Comparison of ENCODE assay signal across 14 mouse cellular contexts in the genomic region with DNA sequence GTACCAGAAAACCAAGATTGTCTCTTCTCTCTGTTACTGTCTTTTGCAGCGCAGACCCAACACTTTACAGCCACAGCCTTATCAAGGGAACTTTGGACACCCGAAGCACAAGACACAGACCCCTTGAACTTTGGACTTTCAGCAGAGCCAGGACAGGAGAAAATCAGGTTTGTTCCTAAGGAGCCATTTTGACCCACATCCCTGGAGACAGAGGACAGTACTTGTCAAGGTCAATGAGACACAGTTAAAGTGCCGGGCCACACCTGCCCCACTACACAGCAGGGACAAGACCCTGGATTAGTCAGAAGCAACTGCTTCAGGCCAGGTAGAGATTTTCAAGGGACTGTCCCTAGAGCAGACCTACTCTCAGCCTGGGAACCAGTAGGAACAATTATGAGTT. TPM values are rescaled to one million over a fixed set of nuclear protein-coding genes. Genes with fewer than 3 reads are reported as not detected.
DNase-seq lines count a peak whose midpoint lies in the region; ATAC-seq and TF ChIP-seq lines count a peak whose summit lies in the region.
"Had no signal": no experiment of that assay in that cellular context is flagged by ENCODE, and none has a peak within 500 bp of the region (broad histone marks: within the 10 kb centered on the region; RNA-seq: fewer than 3 reads in every experiment).

No protein-coding gene starts in this region.

- no peaks in the 10 kb centered on the region for H3K27me3 ChIP-seq in forebrain, embryonic 13.5 days
- no peaks in the 10 kb centered on the region for H3K27me3 ChIP-seq in forebrain, embryonic 14.5 days (replicated peaks; ENCODE audit: control insufficient read depth, insufficient read depth, low read length)
- H3K27me3 ChIP-seq in kidney, embryonic 14.5 days (ENCODE audit: control insufficient read depth, insufficient read depth, low read length) = no peaks in the 10 kb centered on the region
- H3K27me3 ChIP-seq in ES-Bruce4 (ENCODE audit: control insufficient read depth, insufficient read depth, low read length, poor library complexity, severe bottlenecking) = no peaks in the 10 kb centered on the region
- H3K27me3 ChIP-seq in liver, embryonic 15.5 days = no peaks in the 10 kb centered on the region
- no peaks in the 10 kb centered on the region for H3K27me3 ChIP-seq in hindbrain, postnatal 0 days (ENCODE audit: insufficient read depth, low read length)
- H3K27me3 ChIP-seq: embryonic facial prominence, embryonic 12.5 days; neural tube, embryonic 13.5 days had no signal

- H3K4me3 ChIP-seq in forebrain, embryonic 13.5 days = no peak overlapping the region
- no peak overlapping the region for H3K4me3 ChIP-seq in forebrain, embryonic 14.5 days (ENCODE audit: low read depth, low read length)
- H3K4me3 ChIP-seq in kidney, embryonic 14.5 days (ENCODE audit: low read length) = no peak overlapping the region
- H3K4me3 ChIP-seq in ES-Bruce4 (ENCODE audit: low read depth, low read length) = no peak overlapping the region
- H3K4me3 ChIP-seq in liver, embryonic 15.5 days (replicated peaks) = no peak overlapping the region
- no peak overlapping the region for H3K4me3 ChIP-seq in hindbrain, postnatal 0 days (ENCODE audit: low read length)
- H3K4me3 ChIP-seq: embryonic facial prominence, embryonic 12.5 days; layer of hippocampus, adult 2 months; neural tube, embryonic 13.5 days had no signal

- no peak for TF ChIP-seq POLR2A in ES-Bruce4 (IDR thresholded peaks at IDR 0.05; ENCODE audit: insufficient read depth, low read length)

- no peaks in the 10 kb centered on the region for H3K36me3 ChIP-seq in forebrain, embryonic 13.5 days (ENCODE audit: poor library complexity, severe bottlenecking)
- no peaks in the 10 kb centered on the region for H3K36me3 ChIP-seq in forebrain, embryonic 14.5 days (ENCODE audit: control insufficient read depth, insufficient read depth, low read length)
- H3K36me3 ChIP-seq in kidney, embryonic 14.5 days (ENCODE audit: control insufficient read depth, insufficient read depth, low read length) = no peaks in the 10 kb centered on the region; the same call in 1 of the 2 replicates
- H3K36me3 ChIP-seq in ES-Bruce4 (ENCODE audit: control insufficient read depth, insufficient read depth, low read length, poor library complexity, severe bottlenecking) = peaks cover 5% of the 10 kb centered on the region; the same call in 1 of the 2 replicates
- peaks cover 55% of the 10 kb centered on the region for H3K36me3 ChIP-seq in liver, embryonic 15.5 days (replicated peaks)
- no peaks in the 10 kb centered on the region for H3K36me3 ChIP-seq in hindbrain, postnatal 0 days (ENCODE audit: insufficient read depth, low read length)
- H3K36me3 ChIP-seq: embryonic facial prominence, embryonic 12.5 days; neural tube, embryonic 13.5 days had no signal

- 0 out of 2 replicates have a peak, but pooled peaks have one; percentile 52 for TF ChIP-seq EP300 in ES-Bruce4 (IDR thresholded peaks at IDR 0.05; ENCODE audit: insufficient read depth, low read depth, low read length)

- WGBS in forebrain, embryonic 13.5 days = 90% methylated on average over 3 of the region's 3 CpGs
- 90% methylated on average over 3 of the region's 3 CpGs for WGBS in forebrain, embryonic 14.5 days
- WGBS in kidney, embryonic 14.5 days = 82% methylated on average over 3 of the region's 3 CpGs
- 58% methylated on average over 3 of the region's 3 CpGs for WGBS in liver, embryonic 15.5 days (ENCODE audit: insufficient replicate concordance)
- WGBS in hindbrain, postnatal 0 days = 88% methylated on average over 3 of the region's 3 CpGs

- peaks cover 16% of the 10 kb centered on the region; the same call in 1 of the 2 replicates for H3K4me1 ChIP-seq in forebrain, embryonic 13.5 days
- no peaks in the 10 kb centered on the region for H3K4me1 ChIP-seq in forebrain, embryonic 14.5 days (ENCODE audit: control insufficient read depth, insufficient read depth, low read length)
- H3K4me1 ChIP-seq in kidney, embryonic 14.5 days (ENCODE audit: control insufficient read depth, insufficient read depth, low read length) = peaks cover 48% of the 10 kb centered on the region
- H3K4me1 ChIP-seq in ES-Bruce4 (ENCODE audit: control insufficient read depth, insufficient read depth, low read length) = peaks cover 12% of the 10 kb centered on the region
- H3K4me1 ChIP-seq in liver, embryonic 15.5 days (replicated peaks) = peaks cover 92% of the 10 kb centered on the region
- H3K4me1 ChIP-seq in hindbrain, postnatal 0 days (ENCODE audit: insufficient read depth, low read length) = no peaks in the 10 kb centered on the region

- no peaks in the 10 kb centered on the region for H3K9me3 ChIP-seq in forebrain, embryonic 13.5 days (replicated peaks)
- H3K9me3 ChIP-seq in forebrain, embryonic 14.5 days (replicated peaks; ENCODE audit: control insufficient read depth, low read length) = no peaks in the 10 kb centered on the region
- H3K9me3 ChIP-seq in kidney, embryonic 14.5 days (ENCODE audit: control insufficient read depth, low read length) = no peaks in the 10 kb centered on the region
- no peaks in the 10 kb centered on the region for H3K9me3 ChIP-seq in ES-Bruce4 (replicated peaks; ENCODE audit: control insufficient read depth, insufficient read depth, low read length, poor library complexity, severe bottlenecking)
- no peaks in the 10 kb centered on the region for H3K9me3 ChIP-seq in liver, embryonic 15.5 days (replicated peaks)
- H3K9me3 ChIP-seq in hindbrain, postnatal 0 days (ENCODE audit: low read length) = no peaks in the 10 kb centered on the region
- H3K9me3 ChIP-seq: embryonic facial prominence, embryonic 12.5 days; neural tube, embryonic 13.5 days had no signal

- ATAC-seq in forebrain, embryonic 13.5 days = no peak
- no peak for ATAC-seq in forebrain, embryonic 14.5 days
- no peak for ATAC-seq in kidney, embryonic 14.5 days (ENCODE audit: low FRiP score, low TSS enrichment)
- no peak for ATAC-seq in liver, embryonic 15.5 days (ENCODE audit: insufficient read depth)
- no peak for ATAC-seq in hindbrain, postnatal 0 days
- ATAC-seq: inflammation-experienced regulatory T-cells, adult 6 months had no signal

- TF ChIP-seq CTCF in ES-Bruce4 (IDR thresholded peaks at IDR 0.05; ENCODE audit: low read depth, low read length) = no peak
- TF ChIP-seq CTCF in hindbrain, postnatal 0 days (IDR thresholded peaks at IDR 0.05; ENCODE audit: low read depth) = no peak

- H3K9ac ChIP-seq in forebrain, embryonic 13.5 days = 0 out of 2 replicates have a peak overlapping the region, but pooled peaks have one; percentile 12
- no peak overlapping the region for H3K9ac ChIP-seq in forebrain, embryonic 14.5 days (ENCODE audit: low read length)
- no peak overlapping the region for H3K9ac ChIP-seq in kidney, embryonic 14.5 days (ENCODE audit: low read depth, low read length)
- H3K9ac ChIP-seq in ES-Bruce4 (ENCODE audit: low read depth, poor library complexity, severe bottlenecking) = no peak overlapping the region
- H3K9ac ChIP-seq in liver, embryonic 15.5 days = no peak overlapping the region
- no peak overlapping the region for H3K9ac ChIP-seq in hindbrain, postnatal 0 days (replicated peaks; ENCODE audit: low read length)
- H3K9ac ChIP-seq: embryonic facial prominence, embryonic 12.5 days; neural tube, embryonic 13.5 days had no signal

- no peak overlapping the region for H3K4me2 ChIP-seq in forebrain, embryonic 13.5 days
- no peak overlapping the region for H3K4me2 ChIP-seq in forebrain, embryonic 14.5 days (ENCODE audit: low read length)
- H3K4me2 ChIP-seq in kidney, embryonic 14.5 days (replicated peaks; ENCODE audit: low read depth, low read length) = no peak overlapping the region
- H3K4me2 ChIP-seq in liver, embryonic 15.5 days = peak overlapping the region; percentile 4; the same call in 1 of the 2 replicates
- no peak overlapping the region for H3K4me2 ChIP-seq in hindbrain, postnatal 0 days (ENCODE audit: low read depth, low read length)
- H3K4me2 ChIP-seq: embryonic facial prominence, embryonic 12.5 days; neural tube, embryonic 13.5 days had no signal

- H3K27ac ChIP-seq in forebrain, embryonic 13.5 days = no peak overlapping the region
- H3K27ac ChIP-seq in forebrain, embryonic 14.5 days (ENCODE audit: low read depth, low read length) = no peak overlapping the region
- no peak overlapping the region for H3K27ac ChIP-seq in kidney, embryonic 14.5 days (ENCODE audit: low read depth, low read length)
- no peak overlapping the region for H3K27ac ChIP-seq in ES-Bruce4 (ENCODE audit: insufficient read depth, low read length)
- no peak overlapping the region; the same call in 1 of the 2 replicates for H3K27ac ChIP-seq in liver, embryonic 15.5 days (replicated peaks)
- no peak overlapping the region for H3K27ac ChIP-seq in hindbrain, postnatal 0 days
- H3K27ac ChIP-seq: neural tube, embryonic 13.5 days had no signal

- DNase-seq in forebrain, embryonic 14.5 days (ENCODE audit: low spot score) = no peak
- DNase-seq in kidney, adult 11 months = peak; percentile 44
- no peak for DNase-seq in frontal cortex, postnatal 14 days (ENCODE audit: low spot score in 2 of 2)
- no peak for DNase-seq in hindbrain, postnatal 0 days (ENCODE audit: low spot score)
- DNase-seq: cerebellum, adult 9-11 months; retina, postnatal 1 day had no signal

RNA-seq across cellular contexts. Expression of a gene that starts 7.2 kb away (rescaled TPM):
- polyA plus RNA-seq in forebrain, embryonic 13.5 days (2015; fragmentation: Nextera tagmentation; extraction: Ambion mirVana) = 15.6 and 15.9 TPM in 2 replicates
- 17.7 and 17.9 TPM in 2 replicates for polyA plus RNA-seq in forebrain, embryonic 14.5 days (2014; fragmentation: Nextera tagmentation; extraction: Ambion mirVana)
- polyA plus RNA-seq in kidney, embryonic 14.5 days (2014; fragmentation: Nextera tagmentation; extraction: Ambion mirVana) = 57.1 and 67.6 TPM in 2 replicates
- 103 and 105 TPM in 2 replicates for polyA plus RNA-seq in ES-Bruce4 (2011; ENCODE audit: insufficient read depth, insufficient read length, low read depth, missing spikeins)
- polyA plus RNA-seq in liver, embryonic 15.5 days (2015; fragmentation: Nextera tagmentation; extraction: Ambion mirVana) = 37.1 and 40.7 TPM in 2 replicates
- total RNA-seq in hindbrain, postnatal 0 days (2014; rRNA removed) = 7.4 and 11.6 TPM in 2 replicates
- polyA plus RNA-seq in hindbrain, postnatal 0 days (2015; fragmentation: Nextera tagmentation; extraction: Ambion mirVana) = 16.3 and 17.0 TPM in 2 replicates

RNA-seq across cellular contexts. Expression of a gene that starts 38.2 kb away (rescaled TPM):
- polyA plus RNA-seq in forebrain, embryonic 13.5 days (2015; fragmentation: Nextera tagmentation; extraction: Ambion mirVana) = 354 and 365 TPM in 2 replicates
- polyA plus RNA-seq in forebrain, embryonic 14.5 days (2014; fragmentation: Nextera tagmentation; extraction: Ambion mirVana) = 182 and 209 TPM in 2 replicates
- 300 and 331 TPM in 2 replicates for polyA plus RNA-seq in kidney, embryonic 14.5 days (2014; fragmentation: Nextera tagmentation; extraction: Ambion mirVana)
- 775 and 839 TPM in 2 replicates for polyA plus RNA-seq in ES-Bruce4 (2011; ENCODE audit: insufficient read depth, insufficient read length, low read depth, missing spikeins)
- polyA plus RNA-seq in liver, embryonic 15.5 days (2015; fragmentation: Nextera tagmentation; extraction: Ambion mirVana) = 96.7 and 101 TPM in 2 replicates
- 64.9 and 67.8 TPM in 2 replicates for total RNA-seq in hindbrain, postnatal 0 days (2014; rRNA removed)
- polyA plus RNA-seq in hindbrain, postnatal 0 days (2015; fragmentation: Nextera tagmentation; extraction: Ambion mirVana) = 131 and 137 TPM in 2 replicates
